Mouse (Mus musculus) bone marrow macrophage, adult 2 months (primary cell): ENCODE data around the gene Nudt6. TPM values are rescaled to one million over a fixed set of nuclear protein-coding genes. Genes with fewer than 3 reads are reported as not detected.

ENCODE experiments used
- H3K27ac ChIP-seq: 2 replicates; pipeline ENCODE4 v1.5.1; 2012; ENCODE audit warnings: low read depth, low read length; ENCODE audit not compliant: insufficient read depth
- H3K4me1 ChIP-seq: 2 replicates; pipeline ENCODE4 v1.6.1; 2012; ENCODE audit warnings: low read length; ENCODE audit not compliant: control insufficient read depth, insufficient read depth
- H3K4me3 ChIP-seq: 2 replicates; pipeline ENCODE4 v1.5.1; 2012; ENCODE audit warnings: mild to moderate bottlenecking, low read length, moderate library complexity; ENCODE audit not compliant: insufficient read depth
- CTCF ChIP-seq: IDR thresholded peaks from 2 replicates; pipeline ENCODE4 v1.5.1; 2012; ENCODE audit warnings: low read depth, mild to moderate bottlenecking, low read length, moderate library complexity
- POLR2A ChIP-seq: IDR thresholded peaks from 2 replicates; pipeline ENCODE4 v1.6.1; 2012; ENCODE audit warnings: mild to moderate bottlenecking, low read depth, low read length, borderline replicate concordance
- polyA plus RNA-seq: library from polyadenylated mRNA; stranded (reverse); fragments of >200 nt; gene quantifications from 2 replicates; pipeline ENCODE4 v1.2.4, GENCODE M21; 2012; ENCODE audit not compliant: missing spikeins, insufficient read depth, insufficient read length

Nudt6 gene
- polyA plus RNA-seq, 1 experiment, result 10.8 TPM

DNA sequence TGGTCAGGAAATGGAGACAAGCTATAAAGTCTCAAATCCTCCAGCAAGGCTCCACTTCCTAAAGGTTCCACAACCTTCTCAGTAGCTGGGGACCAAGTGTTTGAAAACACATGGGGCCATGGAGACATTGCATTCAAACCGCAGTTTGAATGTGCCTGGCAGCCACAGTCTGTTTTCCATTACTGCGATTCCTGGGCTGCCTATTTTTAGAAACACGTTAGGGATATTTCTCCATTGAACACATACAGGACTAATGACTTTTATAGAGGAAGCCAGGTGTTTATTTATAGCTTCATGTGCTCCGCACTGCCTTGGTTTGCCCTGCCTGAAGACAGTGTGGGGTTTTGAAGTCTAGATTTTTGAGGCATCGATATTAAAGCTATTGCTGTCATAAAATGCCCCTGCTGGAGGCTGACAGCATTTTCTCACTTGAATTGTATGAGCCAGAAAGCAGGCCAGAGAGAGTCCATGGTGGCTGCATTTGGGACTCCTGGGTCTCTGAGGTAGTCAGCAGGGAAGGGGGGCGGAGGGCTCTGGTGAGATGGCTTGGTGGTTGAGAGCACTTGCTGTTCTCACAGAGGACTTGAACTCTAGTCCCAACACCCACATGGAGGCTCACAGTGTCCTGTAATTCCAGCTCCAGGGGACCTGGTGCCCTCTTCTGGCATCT lies 36.8 kb downstream of the Nudt6 start:
- no peaks in the 10 kb centered on the region for H3K4me1 ChIP-seq
- no peak for TF ChIP-seq CTCF
- TF ChIP-seq POLR2A, result no peak
- H3K27ac ChIP-seq, result no peak overlapping the region
- H3K4me3 ChIP-seq, result no peak overlapping the region

DNA sequence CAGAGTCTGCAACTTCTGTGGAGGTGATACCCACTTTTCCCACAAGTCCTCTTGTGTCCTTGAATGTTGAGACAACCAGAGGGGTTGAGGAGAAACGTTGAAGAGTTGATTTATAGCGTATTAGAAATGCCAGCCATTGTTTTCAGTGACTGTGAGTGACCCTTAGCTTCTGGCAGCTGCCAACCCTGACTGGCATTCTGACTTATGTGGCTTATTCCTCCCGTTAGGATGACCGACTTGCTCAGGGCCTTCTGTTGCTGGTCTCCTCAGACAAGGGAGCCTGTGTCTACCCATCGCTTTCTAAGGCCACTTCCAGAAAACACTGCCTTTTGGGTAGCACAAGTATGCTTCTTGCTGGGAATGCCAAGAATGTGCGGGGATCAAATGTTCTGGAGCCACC lies 38.6 kb downstream of the Nudt6 start:
- no peak overlapping the region for H3K27ac ChIP-seq
- H3K4me3 ChIP-seq, result no peak overlapping the region
- no peaks in the 10 kb centered on the region for H3K4me1 ChIP-seq
- no peak for TF ChIP-seq POLR2A
- TF ChIP-seq CTCF, result no peak

DNA sequence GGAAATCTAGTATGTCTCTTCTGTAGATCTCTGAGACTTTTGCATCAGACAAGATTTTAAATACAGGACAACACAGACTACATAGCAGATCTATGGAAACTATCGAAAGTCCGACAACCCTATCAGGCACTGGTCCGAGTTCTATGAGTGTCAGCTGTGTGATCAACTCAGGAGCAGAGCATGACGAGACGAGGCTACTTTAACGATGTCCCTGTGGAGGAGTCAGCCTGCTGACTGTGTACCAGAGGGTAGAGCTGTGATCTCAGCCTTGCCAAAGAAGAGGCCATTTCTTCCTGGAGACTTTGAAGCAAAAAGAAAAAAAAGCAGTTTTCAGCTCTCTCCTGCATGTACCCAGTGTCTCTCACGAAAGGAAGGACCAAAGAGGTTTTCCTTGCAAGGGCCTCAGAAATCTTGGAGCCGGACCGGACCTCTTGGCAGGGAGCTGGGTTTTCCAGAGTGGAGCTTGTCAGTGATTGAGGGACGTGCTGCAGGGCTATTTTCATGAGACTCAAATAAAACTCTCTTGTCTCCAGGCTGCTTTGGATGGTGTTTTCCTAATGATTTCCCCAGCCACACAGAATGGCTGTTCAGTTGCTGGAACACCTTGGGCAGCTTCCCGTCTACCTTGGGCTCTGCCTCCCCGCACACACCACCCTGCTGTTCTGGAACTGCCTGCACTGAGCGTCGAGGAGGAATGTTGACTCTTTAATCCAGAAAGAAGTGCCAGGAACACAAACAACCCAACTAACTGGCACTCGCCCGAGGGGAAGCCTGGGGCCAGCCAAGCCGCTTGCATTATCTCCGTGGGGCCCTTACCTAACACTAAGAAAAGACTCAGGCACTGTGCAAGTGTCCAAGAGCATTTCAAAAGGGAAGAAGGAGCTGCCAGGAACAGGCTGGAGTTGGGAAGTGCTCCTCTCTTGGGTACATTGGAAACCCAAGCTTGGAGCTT lies 39.8 kb downstream of the Nudt6 start:
- no peak overlapping the region for H3K27ac ChIP-seq
- TF ChIP-seq POLR2A, result no peak
- TF ChIP-seq CTCF, result no peak
- no peak overlapping the region for H3K4me3 ChIP-seq
- H3K4me1 ChIP-seq, result no peaks in the 10 kb centered on the region

DNA sequence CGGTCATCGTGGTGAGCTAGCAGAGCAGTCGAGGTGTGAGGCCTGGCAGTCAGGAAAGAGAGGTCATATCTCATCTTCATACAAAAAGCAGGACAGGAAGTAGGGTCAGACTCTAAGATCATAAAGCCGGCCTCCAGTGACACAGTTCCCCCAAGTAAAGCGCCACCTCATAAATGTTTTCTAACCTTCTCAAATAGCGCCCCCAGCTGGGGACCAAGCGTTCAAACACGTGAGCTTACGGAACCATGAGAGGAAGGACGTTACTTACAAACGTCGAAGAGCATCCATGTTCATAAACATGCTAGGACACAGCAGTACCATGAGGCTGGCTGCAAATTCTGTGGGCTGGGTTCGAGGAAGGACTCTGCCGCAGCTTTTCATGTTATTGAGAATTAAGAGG lies 40.8 kb downstream of the Nudt6 start:
- Histone ChIP-seq H3K4me3 (no peak overlapping the region), H3K4me1 (no peaks in the 10 kb centered on the region), H3K27ac (no peak overlapping the region)
- TF ChIP-seq CTCF (peak; percentile 41; the same call in 1 of the 2 replicates), POLR2A (no peak)

DNA sequence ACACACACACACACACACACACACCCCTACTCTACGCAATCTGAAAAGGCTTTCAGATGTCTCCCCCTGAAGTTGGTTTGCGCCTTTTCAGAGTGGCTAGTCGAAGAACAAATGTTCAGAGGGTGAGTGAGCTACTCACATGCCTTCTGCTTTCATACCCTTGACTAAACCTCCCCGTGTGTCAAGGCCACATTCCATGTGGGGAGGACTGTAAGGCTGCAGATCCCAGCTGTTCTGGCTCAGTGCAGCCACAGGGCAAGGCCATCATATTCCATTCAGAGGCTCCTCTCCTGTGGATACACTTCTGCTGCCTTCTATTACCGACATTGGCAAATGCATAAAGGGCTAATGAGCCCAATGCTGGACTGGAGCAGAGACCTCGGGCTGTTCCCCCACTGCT lies 41.6 kb downstream of the Nudt6 start:
- Histone ChIP-seq H3K4me3 (no peak overlapping the region), H3K4me1 (no peaks in the 10 kb centered on the region), H3K27ac (no peak overlapping the region)
- TF ChIP-seq CTCF (no peak), POLR2A (no peak)

DNA sequence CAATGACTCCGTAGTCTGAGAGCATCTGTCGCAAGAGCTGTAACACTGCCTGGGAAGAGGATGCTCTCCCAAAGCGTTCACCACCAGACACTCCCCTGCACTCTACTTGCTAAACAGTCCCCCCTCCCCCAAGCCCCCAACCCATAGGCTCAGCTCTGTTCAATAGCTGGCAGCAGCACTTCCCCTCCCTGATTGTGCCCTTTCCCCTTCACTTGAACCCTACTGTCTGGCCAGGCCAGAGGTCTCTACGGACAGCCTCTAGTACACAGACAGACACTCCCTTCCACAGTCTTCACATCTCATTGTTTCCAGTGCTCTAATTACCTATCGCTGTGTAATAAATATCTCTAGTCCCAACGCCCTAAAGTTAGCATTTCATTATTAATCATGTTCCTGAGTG lies 42.1 kb downstream of the Nudt6 start:
- TF ChIP-seq POLR2A, result no peak
- no peak for TF ChIP-seq CTCF
- Histone ChIP-seq H3K27ac (no peak overlapping the region), H3K4me3 (no peak overlapping the region), H3K4me1 (no peaks in the 10 kb centered on the region)

DNA sequence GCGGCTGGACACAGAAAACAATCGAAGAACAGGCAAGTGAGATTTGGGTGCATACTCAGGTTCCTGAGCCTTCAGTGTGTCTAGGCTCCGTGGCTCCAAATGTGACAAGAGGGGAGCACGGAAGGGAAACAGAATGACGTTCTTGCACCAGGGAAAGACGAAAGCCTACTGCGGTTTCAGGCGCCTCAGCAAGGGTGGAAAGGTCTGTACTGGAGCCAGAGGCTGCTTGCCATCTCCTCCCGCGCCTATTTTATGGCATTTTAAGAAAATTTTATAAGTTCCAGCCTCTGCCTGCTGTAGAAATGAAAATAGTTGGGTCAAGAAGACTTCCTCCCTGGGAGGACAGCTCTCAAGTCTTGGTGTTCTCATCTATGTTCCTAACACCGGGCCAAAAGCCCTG lies 46.3 kb downstream of the Nudt6 start:
- no peak overlapping the region for H3K27ac ChIP-seq
- no peak for TF ChIP-seq POLR2A
- no peak for TF ChIP-seq CTCF
- no peak overlapping the region for H3K4me3 ChIP-seq
- no peaks in the 10 kb centered on the region for H3K4me1 ChIP-seq

DNA sequence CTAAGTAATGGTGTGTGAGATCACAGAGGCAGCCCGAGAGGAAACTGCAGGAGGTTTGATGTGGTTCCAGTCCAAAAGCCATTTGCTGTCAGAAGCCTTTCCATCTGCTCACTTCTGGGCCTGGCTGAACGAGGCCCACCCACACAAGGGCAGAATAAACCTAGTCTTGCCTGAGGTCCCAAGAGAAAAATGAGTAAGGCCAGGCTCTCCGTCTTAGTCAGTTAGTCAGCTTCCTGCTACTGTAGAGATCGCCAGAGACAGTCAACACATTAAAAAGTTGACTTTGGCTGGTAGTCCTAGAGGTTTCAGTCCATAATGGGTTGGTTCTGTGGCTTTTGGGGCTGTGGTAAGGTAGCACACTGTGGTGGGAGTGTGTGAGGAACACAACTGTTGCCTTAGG lies 49.6 kb downstream of the Nudt6 start:
- Histone ChIP-seq H3K4me3 (no peak overlapping the region), H3K4me1 (no peaks in the 10 kb centered on the region), H3K27ac (no peak overlapping the region)
- TF ChIP-seq CTCF (no peak), POLR2A (no peak)

DNA sequence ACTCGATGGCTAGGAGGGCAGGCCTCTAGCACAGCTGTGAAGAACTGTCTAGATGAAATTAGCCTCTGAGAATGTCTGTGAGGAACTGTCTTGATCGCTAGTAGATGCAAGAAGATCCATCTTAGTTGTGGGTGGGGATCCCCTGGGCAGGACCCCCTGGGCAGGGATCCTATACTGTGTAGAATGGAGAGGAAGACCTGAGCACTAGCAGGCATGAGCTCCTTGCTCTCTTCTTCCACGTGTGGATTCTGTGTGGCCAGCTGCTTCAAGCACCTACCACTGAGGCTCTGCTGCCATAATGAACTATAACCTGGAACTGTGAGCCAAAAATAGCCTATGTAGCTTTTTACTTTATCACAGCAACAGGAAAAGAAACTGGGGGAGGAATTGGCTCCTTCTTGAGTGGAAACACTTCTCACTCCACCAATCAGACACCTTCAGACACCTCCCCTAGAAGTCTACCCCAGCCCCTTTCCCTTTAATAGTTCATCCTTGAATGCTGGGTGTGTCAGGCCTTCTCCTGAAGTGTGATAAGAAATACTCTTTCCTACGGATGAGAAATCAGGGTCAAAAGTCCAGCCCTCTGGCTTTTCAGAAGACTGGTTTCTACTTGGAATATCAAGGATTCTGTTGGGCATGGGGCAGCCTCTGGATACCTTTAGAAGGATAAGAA lies 53.5 kb downstream of the Nudt6 start:
- Histone ChIP-seq H3K4me1 (no peaks in the 10 kb centered on the region), H3K27ac (no peak overlapping the region), H3K4me3 (no peak overlapping the region)
- no peak for TF ChIP-seq POLR2A
- TF ChIP-seq CTCF, result no peak
